In the genomic region with DNA sequence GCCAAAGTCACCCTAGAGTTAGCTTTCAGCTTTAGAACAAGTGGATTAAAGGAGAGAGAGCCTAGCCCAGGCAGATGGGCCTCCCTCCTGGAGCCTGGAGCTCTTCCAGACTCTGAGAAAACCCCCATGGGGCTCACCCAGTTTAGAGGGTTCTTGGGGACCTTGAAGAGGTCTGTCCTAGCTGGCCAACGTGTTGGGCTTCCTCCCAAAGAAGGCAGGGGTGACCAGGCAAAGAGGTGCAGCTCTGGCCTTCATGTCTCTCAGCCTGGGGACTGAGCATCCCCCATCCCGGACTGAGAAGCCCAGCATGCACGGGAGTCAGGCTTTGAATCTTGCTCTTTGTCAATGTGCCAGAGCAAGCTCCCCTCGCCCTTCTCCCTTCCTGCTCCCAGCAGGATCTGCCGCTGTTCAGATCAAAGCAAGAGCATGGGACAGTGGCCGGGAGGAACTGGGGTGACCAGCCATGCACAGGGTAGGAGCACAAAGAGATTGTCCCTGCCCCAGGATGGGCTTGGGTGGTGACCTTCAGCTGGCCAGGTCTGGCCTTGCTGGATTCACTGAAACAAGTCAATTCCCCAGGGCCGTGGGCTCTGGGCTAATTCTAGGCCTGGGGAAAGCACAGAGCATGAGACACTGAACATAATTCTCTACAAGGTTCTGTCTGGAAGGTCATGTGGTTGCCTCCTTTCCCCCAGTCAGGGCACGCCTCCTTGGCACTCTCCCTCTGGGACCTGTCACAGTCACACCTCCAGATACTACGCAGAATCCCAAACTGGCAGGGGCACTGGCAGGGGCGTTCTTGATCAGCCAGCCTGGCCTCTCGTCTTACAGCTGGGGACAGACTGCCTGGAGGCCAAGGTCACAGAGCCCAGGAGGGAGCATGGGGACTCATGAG, we compare ENCODE assay signal across 13 mouse cellular contexts. TPM values are rescaled to one million over a fixed set of nuclear protein-coding genes. Genes with fewer than 3 reads are reported as not detected.
DNase-seq lines count a peak whose midpoint lies in the region; ATAC-seq and TF ChIP-seq lines count a peak whose summit lies in the region.
"Had no signal": no experiment of that assay in that cellular context is flagged by ENCODE, and none has a peak within 500 bp of the region (broad histone marks: within the 10 kb centered on the region; RNA-seq: fewer than 3 reads in every experiment).

No protein-coding gene starts in this region.

- intact Hi-C loops in gastrocnemius, adult 2 months (cut with DNase I), result no loop called here
- intact Hi-C loops in gastrocnemius, postnatal 36 days (cut with DNase I), result loop anchor here (1.0 kb wide), 1 partner anchor 20 kb away; no protein-coding TSS in a partner anchor

- H3K27ac ChIP-seq in gastrocnemius, adult 2 months, result peak overlapping the region; percentile 78
- peak overlapping the region; percentile 64 for H3K27ac ChIP-seq in heart, embryonic 10.5 days
- H3K27ac ChIP-seq in intestine, embryonic 15.5 days, result no peak overlapping the region
- H3K27ac ChIP-seq: embryonic facial prominence, embryonic 15.5 days; macrophage; stomach, embryonic 15.5 days had no signal

- peaks cover 15% of the 10 kb centered on the region for H3K4me1 ChIP-seq in heart, embryonic 10.5 days
- H3K4me1 ChIP-seq in intestine, embryonic 15.5 days (replicated peaks), result 0 out of 2 replicates have a peak, but pooled peaks cover 2% of the 10 kb centered on the region
- H3K4me1 ChIP-seq: stomach, embryonic 15.5 days had no signal

- H3K4me2 ChIP-seq in intestine, embryonic 15.5 days (replicated peaks), result no peak overlapping the region
- H3K4me2 ChIP-seq: embryonic facial prominence, embryonic 15.5 days; stomach, embryonic 15.5 days had no signal

- no peak; the same call in 1 of the 2 replicates for ATAC-seq in intestine, embryonic 15.5 days
- no peak for ATAC-seq in megakaryocyte-erythroid progenitor cell, adult 5-6 weeks (replicated peaks; ENCODE audit: low FRiP score, low TSS enrichment, poor library complexity, severe bottlenecking)

- 40% methylated on average over 11 of the region's 11 CpGs for WGBS in heart, embryonic 10.5 days
- 48% methylated on average over 11 of the region's 11 CpGs for WGBS in intestine, embryonic 15.5 days

- peaks cover 48% of the 10 kb centered on the region for H3K27me3 ChIP-seq in heart, embryonic 10.5 days (ENCODE audit: insufficient read depth, poor library complexity, severe bottlenecking)
- no peaks in the 10 kb centered on the region; the same call in 1 of the 2 replicates for H3K27me3 ChIP-seq in intestine, embryonic 15.5 days (replicated peaks)
- H3K27me3 ChIP-seq: stomach, embryonic 15.5 days had no signal

- no peak for TF ChIP-seq CTCF in gastrocnemius, adult 2 months (IDR thresholded peaks at IDR 0.05)

- no peaks in the 10 kb centered on the region for H3K36me3 ChIP-seq in heart, embryonic 10.5 days
- no peaks in the 10 kb centered on the region for H3K36me3 ChIP-seq in intestine, embryonic 15.5 days
- H3K36me3 ChIP-seq: embryonic facial prominence, embryonic 15.5 days; stomach, embryonic 15.5 days had no signal

- no peak overlapping the region for H3K9ac ChIP-seq in intestine, embryonic 15.5 days
- H3K9ac ChIP-seq: embryonic facial prominence, embryonic 15.5 days; stomach, embryonic 15.5 days had no signal

- no peaks in the 10 kb centered on the region for H3K9me3 ChIP-seq in heart, embryonic 10.5 days
- H3K9me3 ChIP-seq in intestine, embryonic 15.5 days, result no peaks in the 10 kb centered on the region
- H3K9me3 ChIP-seq: embryonic facial prominence, embryonic 15.5 days; stomach, embryonic 15.5 days had no signal

- no peak overlapping the region for H3K4me3 ChIP-seq in gastrocnemius, adult 2 months
- H3K4me3 ChIP-seq in heart, embryonic 10.5 days, result no peak overlapping the region
- H3K4me3 ChIP-seq in intestine, embryonic 15.5 days (replicated peaks), result no peak overlapping the region
- H3K4me3 ChIP-seq: embryonic facial prominence, embryonic 15.5 days; stomach, embryonic 15.5 days had no signal

- DNase-seq in gastrocnemius, adult 2 months, result peak; percentile 77
- no peak for DNase-seq in gastrocnemius, postnatal 36 days
- DNase-seq in adrenal gland, adult 8-10 months, result peak; percentile 85
- no peak for DNase-seq in heart, embryonic 10.5 days (ENCODE audit: low spot score)
- DNase-seq in kidney, adult 9 months, result peak; percentile 85
- DNase-seq in yolk sac, embryonic 10.5 days (ENCODE audit: low spot score), result no peak
- DNase-seq: cerebellum, adult 11-12 months; gastrocnemius, postnatal 14 days had no signal

RNA-seq across cellular contexts. Expression of gene Ppara, which starts 10.3 kb away (rescaled TPM):
- total RNA-seq in gastrocnemius, adult 2 months (2021), result 10 to 100 TPM; 15.4 to 47.2 TPM
- total RNA-seq in gastrocnemius, postnatal 36 days (2021), result 10 to 100 TPM; 14.5 to 16.5 TPM
- total RNA-seq in adrenal gland, adult 8-10 months (2022), result 10 to 100 TPM in 3 of 4 experiments, 1 to 10 TPM in 1; 6.9 to 25.9 (median 18.7) TPM
- polyA plus RNA-seq in heart, embryonic 10.5 days (2016; fragmentation: Nextera tagmentation; extraction: Ambion mirVana), result 0.88 and 2.0 TPM in 2 replicates
- polyA plus RNA-seq in intestine, embryonic 15.5 days (2015; fragmentation: Nextera tagmentation; extraction: Ambion mirVana), result 18.2 and 19.5 TPM in 2 replicates
- not detected in 2 replicates for total RNA-seq in megakaryocyte-erythroid progenitor cell, adult 5-6 weeks (2014; fragmentation: Nextera tagmentation)
- total RNA-seq in megakaryocyte-erythroid progenitor cell, adult 5-6 weeks (2017), result not detected in 2 replicates
- polyA plus RNA-seq: macrophage had no signal

Comparison
In these comparisons a context has a peak if more than half of its experiments do, and no peak if none do; other contexts are left out.
1. DNase-seq: peak in gastrocnemius, adult 2 months (single experiment), adrenal gland, adult 8-10 months (single experiment) and kidney, adult 9 months (single experiment); none in gastrocnemius, postnatal 36 days (0 of 2), heart, embryonic 10.5 days (single experiment) and yolk sac, embryonic 10.5 days (single experiment).
2. RNA of gene Ppara, which starts 10.3 kb away (total RNA-seq): 15.4 to 47.2 TPM in gastrocnemius, adult 2 months, 6.9 to 25.9 TPM in adrenal gland, adult 8-10 months and 14.5 to 16.5 TPM in gastrocnemius, postnatal 36 days; not detected in megakaryocyte-erythroid progenitor cell, adult 5-6 weeks; every median in the first group is over 4 times any median in the second.